Mouse (Mus musculus): ENCODE measurements around the gene Rbm6.
A peak's percentile ranks its signal among the peaks of the same experiment; 100 is the strongest.

Rbm6 gene

GRCm38 (mm10) chr9:107872350-107873098 lies 513 bp downstream of the Rbm6 start:
- DNase-seq, result peak; percentile 93 to 94

DNA sequence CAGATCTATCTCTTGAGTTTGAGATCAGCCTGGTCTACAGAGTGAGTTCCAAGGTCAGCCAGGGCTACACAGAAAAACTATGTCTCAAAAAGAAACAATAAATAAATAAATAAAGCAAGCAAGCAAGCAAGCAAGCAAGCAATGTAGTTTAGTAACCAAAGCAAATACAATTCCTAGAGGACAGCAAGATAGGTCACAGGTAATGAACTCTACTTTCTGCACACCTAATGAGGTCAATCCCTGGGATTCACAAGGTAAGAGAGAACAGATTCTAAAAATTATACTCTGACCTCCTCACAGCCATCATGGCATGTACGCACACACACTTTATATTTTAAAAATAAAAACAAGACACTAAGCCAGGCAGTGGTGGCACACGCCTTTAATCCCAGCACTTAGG lies 7.0 kb downstream of the Rbm6 start:
- DNase-seq, result no peak

GRCm38 (mm10) chr9:107864493-107864892 lies 8.5 kb downstream of the Rbm6 start:
- no peak for DNase-seq

- DNase-seq, result no peak
Measured at GRCm38 (mm10) chr9:107858343-107858742, 14.7 kb downstream of the Rbm6 start.

DNA sequence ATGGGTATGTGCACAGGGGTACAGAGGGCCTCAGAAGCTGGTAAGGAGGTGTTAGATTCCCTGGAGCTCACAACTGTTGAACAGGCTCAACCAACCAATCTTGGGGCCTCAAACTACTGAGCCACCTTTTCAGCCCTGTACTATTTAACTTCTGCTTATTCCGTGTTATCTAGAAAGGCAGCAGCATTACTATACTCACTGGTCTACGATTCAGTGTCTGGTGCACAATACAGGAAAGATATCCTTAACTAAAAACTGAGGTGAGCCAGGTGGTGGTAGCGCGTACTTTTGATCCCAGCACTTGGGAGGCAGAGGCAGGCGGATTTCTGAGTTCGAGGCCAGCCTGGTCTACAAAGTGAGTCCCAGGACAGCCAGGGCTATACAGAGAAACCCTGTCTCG lies 24.1 kb downstream of the Rbm6 start:
- DNase-seq, result no peak

- DNase-seq, result no peak
Measured at GRCm38 (mm10) chr9:107842709-107843108, 30.3 kb downstream of the Rbm6 start.

- DNase-seq, result no peak
Measured at GRCm38 (mm10) chr9:107838869-107839268, 34.2 kb downstream of the Rbm6 start.

DNA sequence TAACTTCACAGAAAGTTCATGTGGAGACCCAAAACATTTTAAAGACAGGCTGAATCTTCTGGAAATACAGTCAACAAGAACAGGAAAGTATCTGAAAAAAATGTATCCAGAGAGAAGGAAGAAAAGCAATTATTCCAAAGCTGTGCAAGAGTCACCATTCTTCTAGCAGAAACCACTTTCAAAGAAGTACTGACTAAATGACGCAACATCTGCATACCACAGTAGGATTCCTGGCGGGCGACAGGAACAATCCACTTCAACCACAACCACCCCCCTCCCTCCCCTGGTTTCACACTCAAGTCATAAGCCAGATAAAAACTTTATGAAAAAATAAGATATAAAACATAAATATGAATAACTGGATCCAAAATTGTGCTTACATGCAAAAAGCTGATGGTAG lies 39.2 kb downstream of the Rbm6 start:
- DNase-seq, result no peak

DNA sequence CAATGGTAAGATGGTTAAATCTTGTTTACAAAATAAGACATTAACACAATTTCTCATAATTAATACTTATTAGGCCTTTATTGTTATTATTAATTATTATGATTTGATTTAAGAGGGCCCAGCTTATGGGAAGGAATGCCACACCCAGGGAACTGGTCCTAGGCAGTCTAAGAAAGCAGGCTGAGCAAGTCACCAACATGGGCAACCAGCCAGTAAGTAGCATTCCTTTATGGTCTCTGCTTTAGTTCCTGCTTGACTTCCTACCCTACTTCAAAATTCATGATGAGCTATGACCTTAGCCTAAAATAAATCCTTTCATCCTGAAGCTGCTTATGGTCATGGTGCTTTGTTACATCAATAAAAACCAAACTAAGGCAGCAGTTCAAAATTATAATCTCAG lies 41.3 kb downstream of the Rbm6 start:
- DNase-seq, result no peak

DNA sequence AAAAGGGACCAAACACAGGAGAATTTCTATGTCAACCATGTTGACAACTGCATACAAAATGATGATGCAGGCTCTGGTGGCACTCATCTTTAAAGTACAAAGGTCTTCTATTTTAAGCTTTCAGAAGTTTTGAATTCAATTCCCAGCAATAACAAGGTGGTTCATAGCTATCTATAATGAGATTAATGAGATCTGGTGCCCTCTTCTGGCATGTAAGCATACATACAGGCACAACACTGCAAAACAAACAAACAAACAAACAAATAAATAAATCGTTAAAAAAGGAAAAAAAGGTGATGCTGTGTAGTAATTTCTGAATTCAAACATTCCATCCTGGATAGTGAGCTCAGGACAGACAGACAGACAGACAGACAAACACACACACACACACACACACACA lies 60.9 kb downstream of the Rbm6 start:
- no peak for DNase-seq

- DNase-seq, result no peak
Measured at GRCm38 (mm10) chr9:107810985-107811384, 62.1 kb downstream of the Rbm6 start.

GRCm38 (mm10) chr9:107791714-107792113 lies 81.3 kb downstream of the Rbm6 start:
- DNase-seq, result no peak

- DNase-seq, result no peak
Measured at GRCm38 (mm10) chr9:107782536-107783203, 90.4 kb downstream of the Rbm6 start.

DNA sequence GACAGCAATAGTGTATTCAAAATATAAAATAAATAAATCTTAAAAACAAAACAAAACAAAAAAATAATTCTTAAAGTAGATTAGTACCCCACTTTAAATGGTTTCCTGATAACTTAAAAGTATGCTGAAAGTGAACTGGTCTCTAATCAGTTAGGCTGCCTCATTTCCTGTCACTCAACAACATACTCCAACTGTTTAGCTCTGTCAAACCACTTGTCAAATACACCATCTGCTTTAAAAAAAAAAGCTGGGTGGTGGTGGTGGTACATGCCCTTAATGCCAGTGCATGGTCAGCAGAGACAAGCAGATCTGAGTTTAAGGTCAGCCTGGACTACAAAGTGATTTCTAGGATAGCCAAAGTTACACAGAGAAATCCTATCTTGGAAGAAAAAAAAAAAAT lies 96.2 kb downstream of the Rbm6 start:
- DNase-seq, result no peak

- DNase-seq, result no peak
Measured at GRCm38 (mm10) chr9:107774411-107774810, 98.6 kb downstream of the Rbm6 start.

DNA sequence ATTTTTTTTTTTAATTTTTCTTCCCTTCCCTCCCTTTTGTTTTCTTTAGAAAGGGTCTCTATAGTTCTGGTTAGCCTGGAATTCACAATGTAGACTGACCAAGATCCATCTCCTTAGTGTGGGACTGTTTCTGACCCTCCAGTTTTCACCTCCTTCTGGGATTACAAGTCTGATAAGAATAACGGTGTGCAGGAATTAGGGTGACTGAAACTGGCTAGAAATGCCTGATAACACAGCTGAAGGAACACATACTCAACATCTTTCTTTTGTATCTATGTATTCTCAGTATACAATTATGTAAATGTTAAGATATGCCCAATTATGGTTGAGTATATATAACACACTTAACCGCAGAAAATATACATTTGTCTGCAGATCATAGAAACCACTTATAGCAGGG lies 101.3 kb downstream of the Rbm6 start:
- no peak for DNase-seq

GRCm38 (mm10) chr9:107770374-107771290 lies 102.4 kb downstream of the Rbm6 start, which contains the start of gene Rbm5:
Gene Rbm5, minus strand, starts transcription at chr9:107770996.
- DNase-seq, result peak; percentile 92 to 94

DNA sequence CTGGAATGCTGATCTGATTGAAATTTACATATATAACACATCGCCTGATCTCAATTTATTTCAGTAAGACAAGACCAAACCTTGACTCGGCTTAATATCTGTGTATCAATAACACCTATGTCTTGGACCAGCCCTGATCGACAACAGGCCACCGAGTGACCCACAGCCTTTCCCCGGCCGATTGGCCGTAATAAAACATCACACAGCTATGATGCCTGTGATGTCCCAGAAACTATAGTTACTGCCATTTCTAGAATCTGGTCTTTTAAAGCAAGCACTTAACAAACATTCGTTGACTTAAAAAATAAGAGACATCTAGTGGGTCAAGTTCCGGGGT lies 103.0 kb downstream of the Rbm6 start:
- DNase-seq, result no peak

- no peak for DNase-seq
Measured at GRCm38 (mm10) chr9:107769445-107770000, 103.5 kb downstream of the Rbm6 start.

- no peak for DNase-seq
Measured at GRCm38 (mm10) chr9:107768851-107769250, 104.2 kb downstream of the Rbm6 start.

GRCm38 (mm10) chr9:107759593-107759992 lies 113.4 kb downstream of the Rbm6 start:
- DNase-seq, result no peak

- DNase-seq, result no peak
Measured at GRCm38 (mm10) chr9:107750378-107750777, 122.7 kb downstream of the Rbm6 start.

DNA sequence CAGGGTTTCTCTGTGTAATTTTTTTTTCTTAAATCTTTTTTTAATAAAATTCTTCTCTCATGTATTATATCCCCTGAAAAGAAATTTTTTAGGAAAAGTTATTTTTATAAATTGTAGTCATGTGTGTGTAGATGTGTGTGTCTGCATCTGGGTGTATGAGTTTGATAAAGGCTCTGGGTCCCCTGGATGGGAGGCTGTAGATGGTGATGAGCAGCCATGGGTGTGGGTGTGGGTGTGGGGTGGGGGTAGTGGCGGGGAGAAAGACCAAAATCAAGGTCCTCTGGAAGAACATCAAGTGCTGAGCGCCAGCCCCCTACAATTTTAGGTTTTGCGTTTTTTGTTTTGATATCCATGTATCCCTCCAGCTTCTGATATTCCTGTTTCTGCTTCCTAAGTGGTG lies 125.0 kb downstream of the Rbm6 start:
- DNase-seq, result no peak
